Mouse (Mus musculus) layer of hippocampus, postnatal 25 days (tissue): ENCODE measurements around the gene Ccr6. TPM values are rescaled to one million over a fixed set of nuclear protein-coding genes. Genes with fewer than 3 reads are reported as not detected.

Source experiments
- DNase-seq, 2 experiments: peaks; one replicate each; pipeline ENCODE4 v3.0.0; 2022; ENCODE audit warnings: mixed read lengths in 2 of 2, low spot score in 1 of 2; ENCODE audit errors: extremely low spot score in 1 of 2
- total RNA-seq, 2 experiments: library from RNA; stranded (reverse); gene quantifications; 2 replicates each; pipeline ENCODE4 v1.2.3; 2021

Ccr6 gene
- total RNA-seq, 2 experiments from 2014 or later, result 0.22 to 0.38 TPM

DNA sequence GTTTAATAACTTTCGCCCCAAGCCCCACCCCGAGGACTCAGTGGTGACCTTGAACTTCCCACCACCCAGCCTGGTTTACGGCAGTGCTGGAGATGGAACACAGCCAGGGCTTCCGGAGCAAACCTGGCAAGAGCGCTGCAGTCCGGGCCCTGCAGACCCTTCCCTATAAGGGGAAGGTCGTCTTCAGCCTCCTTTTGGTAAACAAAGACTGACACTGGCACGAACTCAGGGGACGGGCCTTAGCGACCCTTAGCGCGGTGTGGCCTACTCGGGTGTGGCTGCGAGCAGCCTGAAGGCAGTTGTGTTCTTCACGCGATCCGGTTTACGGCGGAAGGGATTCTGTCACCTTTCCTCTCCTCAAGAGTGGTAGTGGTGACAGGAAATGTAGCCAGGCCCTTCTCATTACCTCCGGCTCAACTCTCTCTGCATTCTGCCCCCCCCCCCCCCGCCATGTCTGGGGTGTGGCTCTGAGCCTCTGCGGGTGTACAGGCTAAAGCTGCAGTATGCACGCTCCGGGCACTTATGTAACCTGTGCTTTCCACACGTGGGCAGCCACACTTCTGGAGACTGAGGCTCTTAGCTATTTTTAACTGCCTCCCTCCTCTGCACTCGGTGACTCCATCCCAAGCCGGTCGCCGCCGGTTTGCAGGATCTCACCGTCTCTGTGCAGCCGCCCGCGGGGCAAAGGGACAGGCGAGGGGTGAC, 47.1 kb downstream of the Ccr6 start, which contains the start of gene Mpc1:
Gene Mpc1 (plus strand): TSS at position 84 of the 705 bp plus-strand sequence.
- peak; percentile 44 to 65 for DNase-seq

DNA sequence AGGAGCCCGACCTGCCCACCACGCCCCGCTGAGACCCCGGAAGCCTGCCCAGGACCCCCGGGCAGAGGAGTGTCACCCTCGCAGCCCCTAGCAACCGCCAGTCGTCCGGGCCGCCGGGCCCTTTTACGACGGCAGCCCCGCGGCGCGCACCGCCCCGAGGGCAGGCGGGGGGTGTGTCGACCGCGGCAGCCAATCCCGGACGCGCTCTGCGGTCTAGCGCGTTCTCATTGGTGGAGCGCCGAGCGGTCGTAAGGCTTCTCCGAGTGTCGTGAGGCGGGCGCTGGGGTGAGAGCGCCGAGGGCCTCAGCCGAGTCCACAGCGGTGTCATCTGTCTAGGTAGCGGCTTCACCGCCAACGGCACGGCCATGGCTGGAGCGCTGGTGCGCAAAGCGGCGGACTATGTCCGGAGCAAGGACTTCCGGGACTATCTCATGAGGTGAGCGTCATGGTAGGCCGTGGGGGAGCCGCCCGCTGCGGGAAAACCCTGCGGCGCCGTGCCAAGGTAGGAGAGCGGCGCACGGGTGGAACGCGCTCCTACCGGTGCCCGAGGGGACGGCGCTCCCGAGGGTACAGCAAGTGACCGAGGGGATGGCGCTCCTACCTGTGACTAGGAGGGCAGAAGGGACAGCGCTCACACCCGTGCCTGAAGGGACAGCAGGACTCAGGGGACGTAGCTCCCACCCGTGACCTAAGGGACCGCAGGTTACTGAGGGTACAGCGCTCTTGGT, 47.8 kb downstream of the Ccr6 start:
- peak; percentile 81 to 91 for DNase-seq

DNA sequence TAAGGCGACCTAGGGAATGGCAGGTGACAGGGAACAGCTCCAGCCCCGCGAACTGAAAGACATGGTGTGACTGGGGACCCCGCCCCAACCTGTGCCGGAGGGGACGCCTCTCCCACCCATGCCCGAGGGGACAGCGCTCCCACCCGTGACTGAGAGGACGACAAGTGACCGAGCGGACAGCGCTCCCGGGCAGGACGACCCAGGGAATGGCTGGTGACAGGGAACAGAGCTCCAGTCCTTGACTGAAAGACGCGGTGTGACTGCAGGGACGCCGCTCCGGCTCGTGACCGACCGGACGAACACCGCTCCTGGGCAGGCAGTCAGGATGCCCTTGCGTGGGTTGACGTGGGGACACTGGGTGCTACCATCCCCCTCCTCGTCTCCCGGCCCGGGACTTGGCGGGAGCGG, 48.4 kb downstream of the Ccr6 start:
- DNase-seq, result peak; percentile 11 to 21

DNA sequence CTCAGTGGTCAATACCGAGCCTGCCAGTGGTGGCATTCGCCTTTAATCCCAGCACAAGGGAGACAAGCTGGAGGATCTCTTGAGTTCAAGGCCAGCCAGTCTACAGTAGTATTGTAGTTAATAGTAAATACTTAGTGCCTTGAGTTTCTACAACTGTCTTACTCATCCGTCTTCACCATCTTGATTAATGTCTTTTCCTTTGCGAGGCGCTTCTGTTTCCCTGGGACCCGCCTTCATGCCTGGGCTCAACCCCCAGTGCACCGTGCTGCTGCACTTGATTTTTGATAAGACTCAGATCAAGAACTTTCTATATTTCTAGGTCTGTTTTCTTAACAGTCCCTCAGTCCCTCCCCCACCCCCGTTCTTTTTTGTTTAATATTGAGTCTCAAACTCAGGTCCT, 49.2 kb downstream of the Ccr6 start:
- no peak for DNase-seq

DNA sequence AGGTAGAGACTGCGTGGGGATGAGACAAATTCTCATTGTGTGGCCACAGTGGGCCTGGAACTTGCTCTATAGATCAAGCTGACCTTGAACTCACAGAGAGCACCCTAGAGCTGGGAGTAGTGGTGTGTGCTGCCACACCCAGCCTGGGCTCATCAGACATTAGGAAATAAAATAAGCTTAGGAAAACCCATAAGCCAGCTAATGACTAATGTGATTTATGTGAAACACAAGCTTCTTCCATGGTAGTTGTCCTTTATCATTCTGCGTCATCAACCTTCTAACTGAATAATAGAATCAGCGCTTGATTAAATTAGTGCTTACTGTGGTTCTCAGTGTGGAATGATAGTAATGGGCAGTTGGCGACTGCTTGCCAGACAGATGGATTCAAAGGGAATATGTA, 51.1 kb downstream of the Ccr6 start:
- no peak for DNase-seq

DNA sequence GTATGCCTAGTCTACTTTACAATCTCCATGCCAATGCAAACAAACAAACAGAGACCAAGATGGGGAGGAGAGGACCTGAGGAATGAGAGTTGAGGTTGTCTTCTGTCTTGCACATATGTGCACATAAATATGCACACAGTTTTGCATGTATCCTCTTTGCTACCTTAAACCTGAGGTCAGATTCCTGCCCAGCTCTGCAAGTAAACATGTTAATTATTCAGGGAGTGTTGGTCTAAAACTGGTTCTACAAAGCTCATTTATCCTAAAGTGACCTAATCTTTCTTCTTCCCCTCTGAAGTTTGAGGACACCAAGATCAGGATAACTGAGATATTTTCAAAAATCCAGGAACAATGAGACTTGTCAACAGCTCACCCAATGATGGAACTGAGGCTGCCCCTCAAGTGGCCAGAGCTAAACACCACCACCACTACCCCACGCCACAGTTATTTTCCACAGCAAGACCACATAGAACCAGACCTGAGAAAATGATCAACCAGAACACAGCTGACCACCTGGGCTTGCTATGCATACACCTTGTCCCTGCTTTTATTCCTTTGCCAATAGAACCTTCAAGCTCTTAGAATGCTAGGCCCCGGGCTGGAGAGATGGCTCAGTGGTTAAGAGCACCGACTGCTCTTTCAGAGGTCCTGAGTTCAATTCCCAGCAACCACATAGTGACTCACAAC, 54.3 kb downstream of the Ccr6 start:
- no peak for DNase-seq

DNA sequence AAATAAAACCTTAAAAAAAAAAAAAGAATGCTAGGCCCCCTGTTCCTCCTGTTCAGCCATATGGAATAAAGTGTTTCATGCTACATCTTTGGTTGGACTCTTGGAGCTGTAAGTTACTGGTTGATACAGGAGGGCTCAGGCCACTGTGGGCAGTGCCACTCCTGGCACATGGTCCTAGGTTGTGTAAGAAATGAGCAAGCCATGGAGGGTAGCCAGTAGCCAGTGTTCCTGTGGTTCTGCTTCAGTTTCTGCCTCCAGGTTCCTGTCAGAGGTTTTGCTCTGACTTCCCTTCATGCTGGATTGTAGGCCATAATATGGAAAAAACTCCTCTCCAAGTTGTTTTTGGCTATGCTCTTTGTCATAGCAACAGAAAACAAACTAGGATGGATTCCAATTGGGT, 54.9 kb downstream of the Ccr6 start:
- DNase-seq, result no peak

DNA sequence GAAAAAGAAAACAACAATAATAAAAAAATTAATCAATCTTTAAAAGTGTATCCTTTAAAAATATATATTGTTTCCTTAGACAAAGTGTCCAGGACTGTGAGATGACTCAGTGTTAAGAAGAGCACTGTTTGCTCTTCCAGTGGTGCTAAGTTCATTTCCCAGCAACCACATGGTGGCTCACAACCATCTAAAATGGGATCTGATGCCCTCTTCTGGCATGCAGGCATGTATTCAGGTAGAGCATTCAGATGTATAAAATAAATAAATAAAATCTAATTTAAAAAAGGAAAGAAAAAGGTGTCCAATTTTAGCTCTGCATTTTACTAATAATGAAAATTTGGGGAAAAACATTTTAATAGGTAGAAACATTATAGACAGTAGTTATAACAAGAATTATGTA, 60.0 kb downstream of the Ccr6 start:
- no peak for DNase-seq

DNA sequence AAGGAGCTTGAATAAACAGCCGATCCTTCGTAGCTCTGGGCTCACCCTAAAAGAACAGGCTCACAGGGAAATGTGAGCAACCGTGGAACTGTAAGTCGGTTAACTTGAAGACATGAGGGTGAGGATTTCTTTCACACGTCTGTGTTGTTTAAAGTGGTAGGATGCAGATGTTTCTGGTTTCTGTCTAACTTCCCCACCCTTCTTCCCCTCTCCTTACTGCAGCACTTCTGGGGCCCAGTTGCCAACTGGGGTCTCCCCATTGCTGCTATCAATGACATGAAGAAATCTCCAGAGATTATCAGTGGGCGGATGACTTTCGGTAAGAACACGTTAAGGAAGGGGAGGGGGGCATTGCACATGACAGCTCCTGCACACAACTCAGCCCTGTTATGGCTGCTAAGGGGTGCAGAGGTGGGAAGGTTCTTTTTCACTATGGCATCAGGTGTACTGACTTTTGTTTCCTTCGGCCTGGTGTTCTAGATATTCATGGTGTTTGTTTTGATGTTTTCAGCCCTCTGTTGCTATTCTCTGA, 60.5 kb downstream of the Ccr6 start:
- no peak for DNase-seq

DNA sequence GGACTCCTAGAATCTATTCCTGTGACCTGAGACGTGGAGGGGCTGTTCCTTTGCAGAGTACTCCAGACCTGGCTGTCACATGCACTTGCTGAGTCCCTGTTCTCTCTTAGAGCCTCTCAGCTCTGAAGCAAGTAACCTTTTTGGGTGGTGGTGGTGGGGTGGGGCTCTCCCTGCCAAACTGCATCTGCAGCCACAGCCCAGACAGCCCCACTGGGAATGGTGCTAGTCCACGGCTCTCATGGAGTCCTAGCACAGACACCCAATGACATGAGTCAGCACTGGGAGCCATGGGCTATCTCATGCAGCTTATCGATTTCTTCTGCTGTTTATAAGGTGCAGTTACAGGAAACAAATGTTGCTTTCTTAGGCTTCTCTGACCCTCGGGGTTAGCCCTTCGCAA, 61.9 kb downstream of the Ccr6 start:
- no peak for DNase-seq

DNA sequence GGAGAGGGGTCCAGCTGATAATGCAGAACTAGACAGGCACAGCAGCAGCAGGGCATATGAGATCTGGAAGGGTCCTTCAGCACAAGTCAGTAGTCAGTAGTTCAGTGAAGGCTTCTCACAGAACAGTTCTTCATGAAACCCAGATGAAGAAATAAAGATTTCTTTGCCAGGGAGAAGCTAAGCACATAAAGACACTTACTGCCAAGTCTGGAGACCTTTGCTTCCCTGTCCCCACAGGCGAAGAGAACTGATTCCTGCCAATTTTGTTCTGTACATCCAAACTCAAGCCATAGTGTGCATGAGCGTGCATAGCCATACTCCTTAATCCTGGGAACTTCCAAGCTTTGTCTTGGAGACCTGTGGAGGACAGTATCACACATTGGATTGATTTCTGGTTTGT, 62.4 kb downstream of the Ccr6 start:
- DNase-seq, result no peak

DNA sequence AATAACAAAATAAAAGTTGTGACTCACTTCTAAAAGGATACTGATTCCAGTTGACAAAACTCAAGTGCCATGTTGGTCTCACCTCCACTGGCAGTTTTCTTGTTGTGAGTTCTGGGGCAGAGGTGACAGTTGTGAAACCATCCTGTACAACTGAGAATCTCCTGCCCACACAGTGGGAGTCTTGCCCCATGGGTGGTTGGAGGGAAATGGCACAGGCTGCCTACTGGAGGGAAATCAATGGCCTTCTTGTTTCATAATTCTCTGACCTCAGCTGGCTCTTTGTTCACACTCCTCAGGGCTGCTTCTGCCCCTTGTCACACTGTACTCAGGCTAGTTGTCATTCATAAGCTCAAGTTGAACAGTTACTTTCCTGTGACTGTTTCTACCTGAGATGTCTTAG, 63.7 kb downstream of the Ccr6 start:
- no peak for DNase-seq

DNA sequence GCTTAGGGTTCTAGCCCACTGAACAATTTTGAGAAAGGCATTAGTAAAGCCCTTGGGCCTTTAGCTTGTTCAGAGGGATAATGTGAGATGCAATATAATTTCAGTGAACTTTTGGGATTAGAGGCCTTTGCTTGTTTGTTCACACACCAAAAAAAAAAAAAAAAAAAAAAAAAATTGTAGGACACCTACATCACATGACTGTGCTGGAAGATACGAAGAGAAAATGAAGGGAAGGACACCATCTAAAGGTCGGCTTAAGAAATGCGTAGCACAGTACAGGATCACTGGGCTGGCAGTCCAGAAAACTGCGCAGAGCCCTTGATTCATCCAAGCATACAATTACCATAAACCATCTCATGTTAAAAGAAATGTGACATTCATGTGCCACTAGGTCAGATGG, 65.7 kb downstream of the Ccr6 start:
- no peak for DNase-seq

DNA sequence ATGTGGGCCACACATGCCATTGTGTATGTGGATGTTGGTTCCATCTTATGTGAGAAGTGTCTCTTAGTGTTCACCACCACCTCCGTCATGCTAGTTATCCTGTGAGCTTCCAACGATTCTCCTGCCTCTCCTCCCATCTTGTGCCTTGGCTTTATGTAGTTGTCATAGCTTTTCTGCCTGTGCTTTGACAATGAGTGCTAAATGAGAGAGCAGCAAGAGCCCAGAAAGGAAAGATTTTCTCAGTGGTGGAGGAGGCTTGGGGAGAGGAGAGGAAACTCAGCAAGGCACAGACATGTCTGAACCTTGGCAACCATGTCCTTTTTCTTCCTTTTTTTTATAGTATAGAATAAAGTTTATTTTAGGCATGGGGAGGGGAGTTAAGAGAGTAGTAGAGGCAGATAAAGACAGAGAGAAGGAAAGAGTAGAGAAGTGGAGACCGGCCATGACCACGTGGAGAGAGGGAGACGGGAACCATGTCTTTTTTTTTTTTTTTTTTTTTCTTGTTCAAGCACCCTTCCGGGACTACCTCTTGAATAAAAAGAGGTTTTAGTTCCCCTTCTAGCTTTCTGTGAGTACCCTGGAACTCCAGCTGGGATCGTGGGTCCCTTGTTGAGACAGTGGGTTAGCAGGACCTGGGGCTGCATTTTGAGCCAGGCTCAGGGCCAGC, 67.1 kb downstream of the Ccr6 start:
- DNase-seq, result no peak

DNA sequence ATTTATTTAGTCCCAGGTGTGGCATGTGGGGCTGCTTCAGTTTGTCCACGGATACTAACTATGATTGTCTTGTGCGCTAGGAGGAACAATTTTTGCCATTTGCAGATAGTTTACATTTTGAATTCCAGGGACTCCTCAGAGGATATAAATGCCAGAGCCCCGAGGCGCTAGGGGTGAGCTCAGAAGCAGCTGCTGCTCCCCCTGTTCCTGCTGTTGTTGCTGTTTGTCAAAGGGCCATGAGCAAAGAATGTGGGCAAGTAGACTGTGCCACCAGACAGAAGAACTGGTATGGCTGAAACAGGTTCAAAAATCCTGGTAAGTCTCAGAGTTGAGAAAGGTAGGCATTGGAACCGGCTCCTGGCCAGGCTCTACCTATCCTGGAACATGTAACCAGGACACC, 67.8 kb downstream of the Ccr6 start:
- no peak for DNase-seq

DNA sequence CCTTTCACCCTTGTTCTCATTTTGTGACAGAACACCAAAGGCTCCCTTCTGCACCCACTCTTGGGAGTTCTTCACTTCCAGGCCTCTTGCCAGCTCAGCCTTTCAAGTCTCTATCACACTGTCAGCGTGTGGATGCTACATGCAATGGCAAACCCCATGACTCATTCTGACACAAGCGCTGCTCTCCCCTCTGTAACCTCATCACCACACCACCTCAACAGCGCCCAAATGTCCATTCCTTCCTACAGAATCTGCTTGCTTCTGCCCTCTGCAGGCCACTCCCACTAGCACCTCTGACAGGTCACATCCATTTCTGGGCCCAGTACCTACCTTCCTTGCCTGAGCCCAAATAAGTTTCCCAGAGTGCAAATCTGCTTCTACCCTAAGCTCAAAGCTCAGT, 70.0 kb downstream of the Ccr6 start:
- DNase-seq, result no peak

Other genes starting within 250 kb of the Ccr6 start
- gene Gm49673, start 88.3 kb upstream of the Ccr6 start, total RNA-seq, result under 1 TPM; 0.10 to 0.63 TPM
- gene Rnaset2a, start 87.9 kb upstream of the Ccr6 start, total RNA-seq, result 1 to 10 TPM; 6.0 to 6.3 TPM
- 10 to 100 TPM; 15.3 to 15.7 TPM for gene Fgfr1op, start 70.5 kb upstream of the Ccr6 start, total RNA-seq
- gene Mpc1, start 46.9 kb downstream of the Ccr6 start, total RNA-seq, result 100 to 1,000 TPM; 149 to 159 TPM
- 10 to 100 TPM; 55.7 to 58.0 TPM for gene Sft2d1, start 75.1 kb downstream of the Ccr6 start, total RNA-seq
- 10 to 100 TPM; 22.8 to 23.6 TPM for gene Prr18, start 101.4 kb downstream of the Ccr6 start, total RNA-seq
- gene T2, start 119.9 kb downstream of the Ccr6 start, total RNA-seq, result under 1 TPM; 0.34 to 0.82 TPM
- not detected for gene T, start 198.4 kb downstream of the Ccr6 start, total RNA-seq